Mouse (Mus musculus): Measurements from ENCODE around the gene Ube2n.

DNA sequence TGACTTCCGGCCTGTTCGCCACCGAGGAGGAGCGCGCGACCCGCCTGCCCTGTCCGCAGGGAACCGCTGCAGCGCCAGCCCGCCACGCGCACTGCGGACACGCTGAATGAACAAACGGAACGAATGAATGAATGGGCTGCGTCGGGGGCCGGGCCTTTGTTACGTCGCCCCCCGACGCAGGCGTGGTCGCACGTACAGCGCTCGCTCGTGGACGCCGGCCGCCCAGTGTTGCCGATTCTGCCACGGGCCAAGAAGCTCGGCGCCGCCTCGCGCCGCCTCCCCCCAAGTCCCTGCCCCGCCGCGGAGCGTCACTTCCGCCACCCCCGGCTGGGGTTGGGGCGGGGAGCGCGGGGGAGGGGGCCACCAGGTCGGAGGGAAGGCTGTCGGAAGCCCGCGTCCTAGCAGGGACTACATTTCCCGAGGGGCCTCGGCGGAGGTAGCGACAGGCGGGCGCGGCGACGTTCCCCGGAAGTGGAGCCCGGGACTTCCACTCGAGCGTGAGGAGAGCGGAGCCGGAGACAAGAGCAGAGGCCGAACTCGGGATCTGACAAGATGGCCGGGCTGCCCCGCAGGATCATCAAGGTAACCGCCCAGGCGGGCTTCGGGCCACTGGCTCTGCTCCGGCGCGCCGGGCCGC, at the start of gene Ube2n:
- TF ChIP-seq GATA1 (IDR thresholded peaks at IDR 0.05; ENCODE audit: borderline replicate concordance, low read length) (no peak), FLI1 (IDR thresholded peaks at IDR 0.05; ENCODE audit: low read length) (no peak)
